Mouse (Mus musculus) MEL (cell line): Measurements from ENCODE around the gene Itgb3. TPM values are rescaled to one million over a fixed set of nuclear protein-coding genes. Genes with fewer than 3 reads are reported as not detected.

Experiments used
- DNase-seq: peaks from one replicate; pipeline ENCODE4 v3.0.0; 2011; ENCODE audit warnings: low read depth, low spot score
- H3K27ac ChIP-seq: 2 replicates; pipeline ENCODE4 v1.5.1; 2012; ENCODE audit warnings: low read depth, mild to moderate bottlenecking, control low read depth, low read length, moderate library complexity; ENCODE audit not compliant: control insufficient read depth
- H3K27me3 ChIP-seq, 2 experiments: fragments of 150-350 bp in 1 of 2; sonication (generic) in 1 of 2; 2 replicates each; pipeline ENCODE4 v1.6.1; 2012; ENCODE audit warnings: low read length in 2 of 2, mild to moderate bottlenecking in 2 of 2, improper control_type of control experiment in 1 of 2, moderate library complexity in 1 of 2; ENCODE audit not compliant: insufficient read depth in 2 of 2, control insufficient read depth in 1 of 2
- H3K36me3 ChIP-seq, 2 experiments: 2 replicates each; pipeline ENCODE4 v1.6.1; 2012 to 2014; ENCODE audit warnings: low read length in 2 of 2, improper control_type of control experiment in 1 of 2, inconsistent platforms in 1 of 2, mild to moderate bottlenecking in 1 of 2; ENCODE audit not compliant: insufficient read depth in 2 of 2, control insufficient read depth in 1 of 2
- H3K4me1 ChIP-seq, 2 experiments: fragments of 150-350 bp in 1 of 2; sonication (generic) in 1 of 2; 2 replicates each; pipeline ENCODE4 v1.6.1; 2012; ENCODE audit warnings: low read length in 2 of 2, improper control_type of control experiment in 1 of 2, mild to moderate bottlenecking in 1 of 2; ENCODE audit not compliant: insufficient read depth in 2 of 2, control insufficient read depth in 1 of 2
- H3K4me3 ChIP-seq, 2 experiments: fragments of 150-350 bp in 1 of 2; sonication (generic) in 1 of 2; 2 replicates each; pipeline ENCODE4 v1.5.1; 2012; ENCODE audit warnings: low read depth in 2 of 2, low read length in 2 of 2, mild to moderate bottlenecking in 2 of 2, moderate library complexity in 2 of 2, control low read depth in 1 of 2, improper control_type of control experiment in 1 of 2; ENCODE audit not compliant: control insufficient read depth in 1 of 2, insufficient read depth in 1 of 2
- H3K79me2 ChIP-seq: 2 replicates; pipeline ENCODE4 v1.6.1; 2012; ENCODE audit warnings: mild to moderate bottlenecking, low read length, moderate library complexity; ENCODE audit not compliant: control insufficient read depth, poor library complexity, insufficient read depth
- H3K9ac ChIP-seq: 2 replicates; pipeline ENCODE4 v1.6.1; 2012; ENCODE audit warnings: low read depth, mild to moderate bottlenecking, control low read depth, low read length, moderate library complexity; ENCODE audit not compliant: control insufficient read depth, poor library complexity, severe bottlenecking
- H3K9me3 ChIP-seq: fragments of 150-350 bp; sonication (generic); replicated peaks from 2 replicates; pipeline ENCODE4 v1.6.1; 2012; ENCODE audit warnings: mild to moderate bottlenecking, low read length, improper control_type of control experiment, moderate library complexity; ENCODE audit not compliant: insufficient read depth
- BHLHE40 ChIP-seq: IDR thresholded peaks from 2 replicates; pipeline ENCODE4 v1.6.1; 2012; ENCODE audit warnings: low read depth, mild to moderate bottlenecking, inconsistent platforms, low read length, improper control_type of control experiment, borderline replicate concordance
- CHD2 ChIP-seq: IDR thresholded peaks from 2 replicates; pipeline ENCODE4 v1.6.1; 2011; ENCODE audit warnings: low read length, improper control_type of control experiment
- CTCF ChIP-seq, 3 experiments: IDR thresholded peaks in 2 of 3; conservative IDR thresholded peaks in 1 of 3; 2 replicates each; pipeline ENCODE4 v1.5.1; 2011 to 2012; ENCODE audit warnings: low read length in 3 of 3, low read depth in 2 of 3, mild to moderate bottlenecking in 2 of 3, improper control_type of control experiment in 1 of 3, inconsistent platforms in 1 of 3, mixed read lengths in 1 of 3, moderate library complexity in 1 of 3; ENCODE audit not compliant: control insufficient read depth in 1 of 3, insufficient read depth in 1 of 3, poor library complexity in 1 of 3, severe bottlenecking in 1 of 3
- E2F4 ChIP-seq: IDR thresholded peaks from 2 replicates; pipeline ENCODE4 v1.6.1; 2011; ENCODE audit warnings: low read depth, low read length, improper control_type of control experiment, borderline replicate concordance
- EP300 ChIP-seq, 2 experiments: IDR thresholded peaks; 2 replicates each; pipeline ENCODE4 v1.6.1; 2011; ENCODE audit warnings: improper control_type of control experiment in 2 of 2, low read length in 2 of 2, low read depth in 1 of 2, mild to moderate bottlenecking in 1 of 2
- ETS1 ChIP-seq: IDR thresholded peaks from 2 replicates; pipeline ENCODE4 v1.6.1; 2012; ENCODE audit warnings: low read depth, mild to moderate bottlenecking, inconsistent platforms, low read length, improper control_type of control experiment, moderate library complexity
- GATA1 ChIP-seq: IDR thresholded peaks from 2 replicates; pipeline ENCODE4 v1.6.1; 2011; ENCODE audit warnings: low read depth, low read length, improper control_type of control experiment
- HCFC1 ChIP-seq: IDR thresholded peaks from 2 replicates; pipeline ENCODE4 v1.6.1; 2012; ENCODE audit warnings: low read depth, mild to moderate bottlenecking, inconsistent platforms, low read length, improper control_type of control experiment, moderate library complexity
- KAT2A ChIP-seq: conservative IDR thresholded peaks from 2 replicates; pipeline ENCODE4 v1.6.1; 2012; ENCODE audit warnings: low read depth, low read length, improper control_type of control experiment, inconsistent platforms
- MAFK ChIP-seq: IDR thresholded peaks from 2 replicates; pipeline ENCODE4 v1.6.1; 2011; ENCODE audit warnings: low read depth, mild to moderate bottlenecking, low read length, improper control_type of control experiment, borderline replicate concordance
- MAX ChIP-seq: IDR thresholded peaks from 2 replicates; pipeline ENCODE4 v1.6.1; 2011; ENCODE audit warnings: low read length, improper control_type of control experiment
- MEF2A ChIP-seq: IDR thresholded peaks from 2 replicates; pipeline ENCODE4 v1.6.1; 2014; ENCODE audit warnings: low read depth, mild to moderate bottlenecking, inconsistent platforms, low read length, improper control_type of control experiment; ENCODE audit not compliant: poor library complexity, insufficient replicate concordance, severe bottlenecking; ENCODE audit errors: extremely low read depth
- MXI1 ChIP-seq: IDR thresholded peaks from 2 replicates; pipeline ENCODE4 v1.6.1; 2011; ENCODE audit warnings: mild to moderate bottlenecking, low read depth, low read length, improper control_type of control experiment
- MYC ChIP-seq: IDR thresholded peaks from 2 replicates; pipeline ENCODE4 v1.6.1; 2011; ENCODE audit warnings: low read depth, mild to moderate bottlenecking, low read length, improper control_type of control experiment, moderate library complexity
- NELFE ChIP-seq: IDR thresholded peaks from 2 replicates; pipeline ENCODE4 v1.6.1; 2011; ENCODE audit warnings: low read depth, low read length, improper control_type of control experiment
- POLR2A ChIP-seq, 2 experiments: IDR thresholded peaks; 2 replicates each; pipeline ENCODE4 v1.6.1; 2011 to 2012; ENCODE audit warnings: low read length in 2 of 2, mild to moderate bottlenecking in 2 of 2, control low read depth in 1 of 2, improper control_type of control experiment in 1 of 2, low read depth in 1 of 2, moderate library complexity in 1 of 2; ENCODE audit not compliant: control insufficient read depth in 1 of 2, insufficient read depth in 1 of 2, poor library complexity in 1 of 2
- POLR2AphosphoS5 ChIP-seq: IDR thresholded peaks from 2 replicates; pipeline ENCODE4 v1.6.1; 2012; ENCODE audit warnings: low read depth, borderline replicate concordance, mild to moderate bottlenecking, inconsistent platforms, low read length, moderate library complexity, mixed read lengths
- RCOR1 ChIP-seq: IDR thresholded peaks from 2 replicates; pipeline ENCODE4 v1.6.1; 2012; ENCODE audit warnings: low read depth, mild to moderate bottlenecking, inconsistent platforms, low read length, improper control_type of control experiment
- SIN3A ChIP-seq: IDR thresholded peaks from 2 replicates; pipeline ENCODE4 v1.6.1; 2012; ENCODE audit warnings: low read length, improper control_type of control experiment, inconsistent platforms
- UBTF ChIP-seq: IDR thresholded peaks from 2 replicates; pipeline ENCODE4 v1.6.1; 2012; ENCODE audit warnings: low read depth, mild to moderate bottlenecking, inconsistent platforms, low read length, improper control_type of control experiment, moderate library complexity, borderline replicate concordance; ENCODE audit not compliant: insufficient read depth
- USF1 ChIP-seq: IDR thresholded peaks from 2 replicates; pipeline ENCODE4 v1.6.1; 2014; ENCODE audit warnings: low read depth, mild to moderate bottlenecking, inconsistent platforms, low read length, improper control_type of control experiment, moderate library complexity
- ZC3H11A ChIP-seq: IDR thresholded peaks from 2 replicates; pipeline ENCODE4 v1.6.1; 2012; ENCODE audit warnings: low read depth, mild to moderate bottlenecking, inconsistent platforms, low read length, improper control_type of control experiment
- ZMIZ1 ChIP-seq: IDR thresholded peaks from 2 replicates; pipeline ENCODE4 v1.6.1; 2012; ENCODE audit warnings: low read depth, mild to moderate bottlenecking, inconsistent platforms, low read length, improper control_type of control experiment, moderate library complexity
- polyA plus RNA-seq, 2 experiments: library from polyadenylated mRNA; stranded (reverse) in 1 of 2; unstranded in 1 of 2; fragments of >175 nt in 1 of 2; fragments of >200 nt in 1 of 2; gene quantifications; 2 replicates each; pipeline versions ENCODE4 v1.2.1 to v1.2.4; 2012; ENCODE audit warnings: low replicate concordance in 2 of 2, low read depth in 1 of 2; ENCODE audit not compliant: insufficient read length in 2 of 2, insufficient read depth in 1 of 2, missing spikeins in 1 of 2
- total RNA-seq: library from RNA; depleted of rRNA; stranded (reverse); fragments of 300-350 nt; gene quantifications from 2 replicates; pipeline ENCODE4 v1.2.3, GENCODE M21; 2012

Gene Itgb3
- total and polyA plus RNA-seq, 3 experiments, result 0.08 to 0.32 TPM; not detected in 1

DNA sequence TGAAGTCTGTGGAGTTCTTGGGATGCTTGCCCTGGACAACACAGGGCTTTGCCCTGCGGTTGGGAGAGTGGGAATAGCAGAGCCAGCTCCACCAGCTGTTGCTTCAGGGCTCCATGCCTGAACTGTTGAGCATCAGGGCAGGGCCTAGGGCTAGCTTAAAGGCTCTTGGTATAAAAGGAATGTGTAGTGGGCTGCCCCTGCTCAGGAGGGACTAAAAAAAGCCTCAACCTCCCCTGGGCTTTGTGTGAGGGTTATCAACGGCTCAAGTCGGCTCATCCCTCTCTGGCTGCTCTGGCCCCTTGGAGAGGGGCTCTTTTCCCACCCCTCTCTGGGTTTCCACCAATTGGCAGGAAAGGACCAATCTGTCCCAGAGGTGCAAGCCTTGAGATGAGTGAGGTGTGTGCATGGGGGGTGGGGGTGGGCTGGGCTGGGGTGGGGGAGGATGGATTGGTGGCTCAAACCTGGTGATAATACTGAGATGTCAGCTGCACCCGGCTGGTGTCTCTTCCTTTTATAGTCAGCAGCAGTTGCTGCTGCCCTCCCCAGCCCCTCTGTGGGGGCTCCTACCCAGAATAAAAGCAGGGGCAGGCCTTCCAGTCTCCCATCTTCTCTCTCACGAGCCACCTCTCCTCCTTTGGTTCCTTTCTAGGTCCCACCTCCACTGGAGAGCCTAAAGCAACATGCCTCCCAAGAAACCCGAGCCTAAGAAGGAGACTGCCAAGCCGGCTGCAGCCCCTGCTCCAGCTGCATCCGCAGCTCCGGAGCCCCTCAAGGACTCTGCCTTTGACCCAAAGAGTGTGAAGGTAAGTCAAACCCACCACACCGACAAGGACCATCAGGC, 30.8 kb upstream of the Itgb3 start:
- Histone ChIP-seq H3K4me1 (no peaks in the 10 kb centered on the region), H3K36me3 (no peaks in the 10 kb centered on the region), H3K27me3 (peaks cover 0 to 2% of the 10 kb centered on the region in 2 experiments; a peak in 1 of 4 replicates), H3K9me3 (no peaks in the 10 kb centered on the region), H3K4me3 (no peak overlapping the region), H3K9ac (no peak overlapping the region), H3K79me2 (no peaks in the 10 kb centered on the region), H3K27ac (no peak overlapping the region)
- no peak for TF ChIP-seq NELFE
- no peak for TF ChIP-seq UBTF
- no peak for TF ChIP-seq POLR2A (IDR thresholded peaks at IDR 0.05; ENCODE audit: control insufficient read depth in 1 of 2, insufficient read depth in 1 of 2, low read depth in 1 of 2, low read length in 2 of 2, poor library complexity in 1 of 2)
- no peak for TF ChIP-seq CHD2
- TF ChIP-seq USF1, result no peak
- no peak for TF ChIP-seq MEF2A
- TF ChIP-seq MAFK, result no peak
- no peak for TF ChIP-seq SIN3A
- DNase-seq, result no peak

DNA sequence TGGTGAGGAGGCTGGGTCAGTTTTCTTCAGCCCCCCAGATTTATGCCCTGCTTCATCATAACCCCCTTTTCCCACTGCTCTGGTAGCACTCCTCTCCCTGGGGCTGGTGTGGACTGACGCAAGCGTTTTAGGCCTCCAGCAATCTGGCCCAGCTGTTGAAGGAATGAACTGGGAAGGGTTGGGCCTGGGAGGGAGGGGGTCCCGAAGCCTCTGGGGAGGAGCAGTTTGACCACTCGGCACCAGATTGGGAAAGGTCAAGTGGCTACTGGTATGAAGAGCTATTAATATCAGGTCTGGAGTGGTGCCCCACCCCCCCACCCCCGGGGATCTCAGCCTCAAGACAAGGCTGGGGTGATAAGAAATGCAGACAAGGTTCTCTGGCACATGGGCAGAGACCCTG, 29.7 kb upstream of the Itgb3 start:
- Histone ChIP-seq H3K9ac (no peak overlapping the region), H3K79me2 (no peaks in the 10 kb centered on the region)
- TF ChIP-seq POLR2AphosphoS5 (no peak), ZMIZ1 (no peak), BHLHE40 (no peak), MYC (no peak), POLR2A (IDR thresholded peaks at IDR 0.05; ENCODE audit: control insufficient read depth in 1 of 2, insufficient read depth in 1 of 2, low read depth in 1 of 2, low read length in 2 of 2, poor library complexity in 1 of 2) (no peak), ZC3H11A (no peak), EP300 (IDR thresholded peaks at IDR 0.05; ENCODE audit: low read depth in 1 of 2, low read length in 2 of 2) (no peak), MXI1 (no peak), CTCF (IDR thresholded peaks at IDR 0.05 in 2 of 3, conservative IDR thresholded peaks at IDR 0.05 in 1 of 3; ENCODE audit: control insufficient read depth in 1 of 3, insufficient read depth in 1 of 3, low read depth in 2 of 3, low read length in 3 of 3, poor library complexity in 1 of 3, severe bottlenecking in 1 of 3) (no peak), MEF2A (no peak), GATA1 (no peak), SIN3A (no peak), RCOR1 (no peak), CHD2 (no peak), KAT2A (no peak), E2F4 (no peak), HCFC1 (no peak), ETS1 (no peak), MAX (no peak)
- TF ChIP-seq, all 39 proteins: peak for 0
- Histone ChIP-seq H3K27ac (no peak overlapping the region), H3K36me3 (no peaks in the 10 kb centered on the region), H3K27me3 (peaks cover 0 to 2% of the 10 kb centered on the region in 2 experiments; a peak in 1 of 4 replicates), H3K4me1 (no peaks in the 10 kb centered on the region), H3K4me3 (no peak overlapping the region), H3K9me3 (no peaks in the 10 kb centered on the region)
- DNase-seq, result no peak
